Mouse (Mus musculus): ENCODE results near the gene Car8.
"Not testable (repeated sequence)": the region's sequence is repeated elsewhere in the genome, so short reads cannot be mapped to it uniquely, and the experiment has no call there.

Gene Car8

DNA sequence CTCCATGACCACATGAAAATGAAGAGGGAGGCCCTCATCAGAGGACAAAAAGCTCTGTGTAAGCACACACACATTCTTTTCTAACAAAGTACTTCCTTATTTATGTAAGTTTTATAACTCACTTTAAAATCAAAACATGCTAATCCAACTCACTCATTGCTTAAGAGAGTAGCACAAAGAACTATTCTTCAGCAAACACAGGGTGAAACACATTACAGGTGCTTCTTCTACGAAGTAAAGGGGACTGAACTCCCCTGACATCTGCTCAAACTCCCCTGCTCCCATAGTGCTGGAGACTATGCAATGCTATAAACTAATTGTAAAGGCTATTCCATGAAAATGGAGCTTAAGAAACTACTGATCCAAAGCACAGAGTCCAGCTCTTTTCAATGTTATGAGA, 35.5 kb downstream of the Car8 start:
- no peak for DNase-seq (ENCODE audit: low spot score in 2 of 2)

DNA sequence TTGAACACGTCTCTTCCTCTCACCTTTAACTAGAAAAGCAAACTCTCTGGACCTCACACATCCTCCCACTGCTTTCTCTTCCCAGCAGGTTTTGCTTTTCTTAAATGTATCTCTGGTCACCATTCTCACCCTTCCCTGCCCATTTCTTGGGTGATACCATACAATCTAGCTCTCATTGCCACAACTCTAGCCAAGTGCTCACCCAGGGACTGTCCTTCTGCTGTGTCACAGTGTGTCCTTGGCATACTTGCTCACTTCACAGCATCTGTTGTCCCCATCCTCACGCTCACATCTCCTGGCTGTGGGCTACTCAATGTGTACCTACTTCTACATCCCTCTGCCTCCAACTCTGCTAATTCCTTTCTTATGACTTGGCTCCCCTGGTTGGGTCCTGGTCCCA, 37.2 kb downstream of the Car8 start:
- no peak for DNase-seq (ENCODE audit: low spot score in 2 of 2)

DNA sequence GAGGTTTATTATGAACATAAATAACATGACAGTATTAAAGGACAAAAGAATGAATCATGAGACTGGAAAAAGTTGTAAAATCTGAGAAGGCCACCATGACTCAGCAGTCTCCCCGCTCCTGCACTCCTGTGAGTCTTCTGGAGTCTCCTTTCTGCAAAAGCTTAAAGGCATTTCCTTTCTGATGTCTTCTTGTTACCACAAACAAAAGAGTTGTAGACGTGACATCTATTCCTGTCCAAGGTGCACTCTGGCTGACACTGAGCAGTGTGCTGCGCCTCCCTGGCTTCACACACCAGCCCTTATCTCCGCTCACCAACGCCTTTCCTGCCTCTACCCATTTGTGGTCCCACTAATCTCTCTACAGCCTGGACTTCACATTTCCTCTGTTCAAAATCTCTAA, 38.8 kb downstream of the Car8 start:
- DNase-seq (ENCODE audit: low spot score in 2 of 2) = peak; percentile 56 to 83

GRCm38 (mm10) chr4:8198033-8198432, 40.8 kb downstream of the Car8 start:
- peak; percentile 30 to 47 for DNase-seq (ENCODE audit: low spot score in 2 of 2)

- no peak for DNase-seq (ENCODE audit: low spot score in 2 of 2)
Measured at GRCm38 (mm10) chr4:8190441-8190840, 48.4 kb downstream of the Car8 start.

DNA sequence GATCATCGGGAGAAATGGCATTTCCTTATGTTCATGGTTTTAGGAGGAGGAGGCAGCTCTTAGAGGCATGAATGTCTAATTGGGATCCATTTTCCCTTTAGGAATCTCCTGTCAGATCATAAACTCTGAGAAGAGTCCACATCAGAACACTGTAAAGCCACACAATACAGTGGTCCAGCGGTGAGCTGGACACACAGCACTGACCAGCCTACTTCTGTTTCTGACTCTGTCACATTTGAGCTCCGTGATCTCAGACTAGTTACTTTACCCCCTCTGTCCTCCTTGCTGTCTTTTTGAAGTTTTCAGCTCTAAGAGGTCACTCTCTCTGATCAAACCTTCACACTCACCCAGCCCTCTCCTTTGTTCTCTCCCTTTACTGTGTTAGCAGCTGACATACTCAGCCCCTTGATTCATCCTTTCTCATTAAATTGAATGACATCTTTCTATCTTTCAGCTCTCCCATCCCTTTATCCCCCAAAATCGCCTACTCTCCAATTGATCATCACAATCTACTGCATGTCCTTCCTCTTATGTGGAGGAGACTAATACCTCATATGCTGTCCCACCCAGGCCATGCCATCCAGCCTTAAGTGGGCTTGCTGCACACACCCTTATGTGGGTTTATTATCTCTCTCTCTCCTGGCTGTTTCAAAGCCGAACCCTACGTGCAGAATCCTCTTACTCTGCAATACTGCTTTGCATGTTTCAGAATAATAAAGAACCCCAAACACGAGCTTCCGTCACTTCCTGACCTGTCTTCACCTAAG, 51.7 kb downstream of the Car8 start:
- DNase-seq (ENCODE audit: low spot score in 2 of 2) = no peak

DNA sequence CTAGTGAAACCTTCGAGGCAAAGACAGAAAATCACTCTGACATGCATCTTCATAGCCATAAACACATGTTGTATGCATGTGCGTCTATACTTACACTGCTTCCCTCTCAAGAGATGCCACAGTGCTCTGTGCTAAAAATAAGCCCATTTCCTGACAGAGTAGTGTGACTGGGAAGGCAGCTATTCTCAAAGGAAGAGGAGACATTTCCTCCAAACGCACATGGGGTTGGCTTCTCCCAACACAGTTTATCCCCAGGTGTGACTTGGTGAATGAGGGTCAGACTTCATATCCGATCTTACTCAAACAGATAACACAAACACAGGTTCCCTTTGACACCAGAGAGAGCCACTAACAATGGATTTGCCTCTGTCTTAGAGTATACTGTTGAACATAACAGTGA, 58.3 kb downstream of the Car8 start:
- DNase-seq (ENCODE audit: low spot score in 2 of 2) = peak in 1 of 2 experiments; percentile 55

DNA sequence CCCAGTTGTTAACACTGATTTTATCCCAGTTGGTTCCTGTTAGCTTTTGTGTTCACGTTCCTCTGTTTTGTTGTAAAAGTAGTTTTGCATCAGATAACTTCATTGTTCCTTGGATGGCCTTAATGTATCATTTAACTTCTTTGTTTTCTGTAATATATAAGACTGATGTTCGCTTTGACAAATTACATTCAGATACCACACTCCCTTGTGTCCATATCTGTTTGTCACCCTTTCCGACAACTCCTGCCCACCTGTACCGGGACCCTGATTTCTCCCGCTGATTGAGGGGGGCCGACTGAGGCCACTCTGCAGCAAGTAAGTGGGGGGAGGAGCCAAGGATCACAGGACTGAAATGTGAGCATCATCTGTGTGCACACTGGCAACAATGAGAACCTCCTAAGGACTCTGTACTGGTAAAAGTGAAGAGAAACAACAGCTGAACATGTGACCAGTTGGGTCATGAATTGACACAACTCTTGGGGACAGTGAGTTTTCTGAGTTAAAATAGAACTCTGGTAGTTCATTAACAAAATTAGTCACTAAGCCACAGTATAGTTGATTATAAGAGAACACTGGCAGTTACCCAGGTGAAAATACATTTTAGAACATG, 84.1 kb downstream of the Car8 start:
- no peak for DNase-seq (ENCODE audit: low spot score in 2 of 2)

DNA sequence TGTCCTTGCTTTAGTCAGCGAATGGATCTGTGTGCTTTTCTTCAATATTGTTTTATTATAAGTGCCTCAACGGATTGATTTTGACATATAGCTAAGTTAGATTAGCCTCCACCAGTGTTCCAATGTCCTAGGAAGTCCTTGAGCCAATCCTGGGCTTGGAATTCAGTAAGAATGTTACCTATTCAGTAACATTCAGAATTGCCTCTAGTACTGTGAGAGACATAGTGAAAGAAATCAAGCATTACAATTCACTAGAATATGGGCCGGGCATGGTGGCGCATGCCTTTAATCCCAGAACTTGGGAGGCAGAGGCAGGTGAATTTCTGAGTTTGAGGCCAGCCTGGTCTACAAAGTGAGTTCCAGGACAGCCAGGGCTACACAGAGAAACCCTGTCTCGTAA, 84.9 kb downstream of the Car8 start:
- DNase-seq (ENCODE audit: low spot score in 2 of 2) = not testable (repeated sequence)

GRCm38 (mm10) chr4:8137403-8137802, 101.4 kb downstream of the Car8 start:
- DNase-seq (ENCODE audit: low spot score in 2 of 2) = no peak

GRCm38 (mm10) chr4:8132024-8132423, 106.8 kb downstream of the Car8 start:
- DNase-seq (ENCODE audit: low spot score in 2 of 2) = no peak

GRCm38 (mm10) chr4:8113558-8113957, 125.3 kb downstream of the Car8 start:
- DNase-seq (ENCODE audit: low spot score in 2 of 2) = peak; percentile 61 to 81

- no peak for DNase-seq (ENCODE audit: low spot score in 2 of 2)
Measured at GRCm38 (mm10) chr4:8111891-8112290, 127.0 kb downstream of the Car8 start.

GRCm38 (mm10) chr4:8109906-8110567, 128.8 kb downstream of the Car8 start:
- DNase-seq (ENCODE audit: low spot score in 2 of 2) = no peak

- DNase-seq (ENCODE audit: low spot score in 2 of 2) = no peak
Measured at GRCm38 (mm10) chr4:8101466-8101865, 137.4 kb downstream of the Car8 start.

DNA sequence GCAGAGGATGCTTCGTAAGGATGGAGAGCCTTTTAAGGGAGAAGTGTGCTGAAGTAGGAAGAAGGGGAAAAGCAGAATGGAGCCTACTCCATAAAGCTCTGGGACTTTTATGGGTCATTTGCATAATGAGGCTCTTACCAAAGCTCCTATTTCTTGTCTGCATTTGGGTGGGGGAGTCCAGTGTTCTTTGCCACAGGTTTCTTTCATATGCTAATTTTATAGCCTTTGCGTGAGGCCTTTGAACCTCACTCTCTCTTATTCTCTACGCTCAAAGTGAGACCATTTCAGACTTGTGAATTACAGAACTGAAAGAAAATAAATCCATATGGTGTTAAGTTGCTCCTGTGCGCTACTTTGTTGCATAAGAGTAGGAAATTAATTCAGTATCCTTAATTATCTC, 140.8 kb downstream of the Car8 start:
- no peak for DNase-seq (ENCODE audit: low spot score in 2 of 2)

DNA sequence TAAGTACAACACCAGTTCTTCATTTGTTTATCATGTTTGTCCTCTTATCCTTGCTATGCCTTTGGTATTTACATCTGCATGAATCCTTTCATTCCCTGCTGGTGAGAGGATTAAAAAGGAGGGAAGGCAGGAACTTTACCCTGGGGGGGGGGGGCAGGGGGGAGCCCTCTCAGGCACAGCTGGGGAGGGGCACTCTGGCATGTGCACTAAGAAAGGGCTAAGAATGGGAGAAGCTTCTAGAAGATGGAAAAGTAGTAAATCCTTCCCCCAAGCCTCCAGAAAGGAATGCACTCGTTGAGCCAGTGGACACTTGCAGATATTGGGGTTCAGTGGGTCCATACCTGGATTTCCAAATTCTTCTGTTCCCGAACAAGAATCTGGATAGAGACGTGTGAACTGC, 141.2 kb downstream of the Car8 start:
- no peak for DNase-seq (ENCODE audit: low spot score in 2 of 2)

DNA sequence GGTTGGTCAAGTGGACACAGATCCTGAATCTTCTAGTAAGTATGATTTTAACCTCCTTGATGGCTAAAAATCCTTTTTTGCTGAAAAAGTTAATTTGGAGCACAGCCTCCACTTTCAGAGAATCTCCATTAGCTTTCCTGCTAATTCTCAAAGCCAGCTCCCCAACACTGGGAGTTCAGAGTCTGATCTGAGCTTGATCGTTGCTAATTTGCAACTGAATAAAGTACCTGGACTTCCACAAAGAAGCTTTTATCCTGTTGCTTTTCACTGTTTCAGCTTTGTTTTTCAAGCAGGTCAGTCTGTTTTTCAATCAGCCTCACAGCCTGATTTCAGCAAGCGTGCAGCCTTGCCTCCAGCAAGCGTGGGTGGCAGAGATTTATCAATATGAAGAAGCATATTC, 145.3 kb downstream of the Car8 start:
- not testable (repeated sequence) for DNase-seq (ENCODE audit: low spot score in 2 of 2)
